Mouse (Mus musculus) stomach, postnatal 0 days (tissue): ENCODE measurements around the gene Fam174b.

Experiments
- CTCF ChIP-seq: IDR thresholded peaks from 2 replicates; pipeline ENCODE4 v1.5.1; 2016; ENCODE audit warnings: antibody characterized with exemption, low read depth, mild to moderate bottlenecking, moderate library complexity
- EP300 ChIP-seq: optimal IDR thresholded peaks from 2 replicates; pipeline ENCODE3; 2016; ENCODE audit warnings: antibody characterized with exemption

DNA sequence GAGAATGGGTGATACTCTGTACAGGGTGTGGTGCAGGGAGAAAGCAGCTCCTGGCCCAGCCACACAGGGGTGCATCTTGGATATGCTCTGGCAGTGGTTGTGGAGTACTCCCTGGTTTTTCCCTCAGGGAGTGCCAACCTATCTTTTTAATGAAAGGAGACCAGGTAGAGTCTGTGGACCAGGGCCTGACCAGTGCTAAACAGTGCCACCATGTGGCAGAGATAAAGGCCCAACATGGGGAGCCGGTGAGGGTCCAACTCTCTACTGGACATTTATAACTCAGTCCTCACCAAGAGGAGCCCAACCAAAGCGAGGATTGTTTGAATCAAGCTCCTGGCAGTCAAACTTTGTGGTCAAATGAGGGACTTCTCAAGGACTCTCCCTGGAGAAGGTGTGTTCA is 69.2 kb downstream of the Fam174b start:
- peak; percentile 73 for TF ChIP-seq CTCF
- no peak for TF ChIP-seq EP300
